37 mouse cellular contexts compared by ENCODE assay signal in genomic region chr13:3771221-3771620, GRCm38 (mm10). TPM values are rescaled to one million over a fixed set of nuclear protein-coding genes. Genes with fewer than 3 reads are reported as not detected.
DNase-seq lines count a peak whose midpoint lies in the region; ATAC-seq and TF ChIP-seq lines count a peak whose summit lies in the region.
"Had no signal": no experiment of that assay in that cellular context is flagged by ENCODE, and none has a peak within 500 bp of the region (broad histone marks: within the 10 kb centered on the region; RNA-seq: fewer than 3 reads in every experiment).

No protein-coding gene starts in this region.

- H3K9ac ChIP-seq in embryonic facial prominence, embryonic 12.5 days = no peak overlapping the region
- H3K9ac ChIP-seq in lung, embryonic 15.5 days = no peak overlapping the region
- H3K9ac ChIP-seq: heart, embryonic 12.5 days; hindbrain, embryonic 14.5 days; kidney, embryonic 15.5 days; liver, embryonic 15.5 days; midbrain, embryonic 13.5 days had no signal

- no peaks in the 10 kb centered on the region for H3K9me3 ChIP-seq in embryonic facial prominence, embryonic 12.5 days
- no peaks in the 10 kb centered on the region for H3K9me3 ChIP-seq in embryonic facial prominence, embryonic 10.5 days
- no peaks in the 10 kb centered on the region for H3K9me3 ChIP-seq in lung, embryonic 15.5 days
- H3K9me3 ChIP-seq: heart, embryonic 12.5 days; kidney, embryonic 15.5 days; liver, embryonic 15.5 days; midbrain, embryonic 13.5 days had no signal

- 90% methylated on average over 5 of the region's 5 CpGs for WGBS in embryonic facial prominence, embryonic 12.5 days
- 90% methylated on average over 5 of the region's 5 CpGs for WGBS in embryonic facial prominence, embryonic 10.5 days
- 96% methylated on average over 5 of the region's 5 CpGs for WGBS in lung, embryonic 15.5 days
- 79% methylated on average over 5 of the region's 5 CpGs for WGBS in thymus, adult 2 months

- peaks cover 16% of the 10 kb centered on the region; the same call in 1 of the 2 replicates for H3K4me1 ChIP-seq in embryonic facial prominence, embryonic 12.5 days
- H3K4me1 ChIP-seq in embryonic facial prominence, embryonic 10.5 days = peaks cover 5% of the 10 kb centered on the region
- peaks cover 32% of the 10 kb centered on the region for H3K4me1 ChIP-seq in lung, embryonic 15.5 days
- no peaks in the 10 kb centered on the region for H3K4me1 ChIP-seq in thymus, adult 2 months (replicated peaks; ENCODE audit: control insufficient read depth, insufficient read depth, low read length)
- H3K4me1 ChIP-seq: midbrain, embryonic 13.5 days had no signal

- H3K36me3 ChIP-seq in embryonic facial prominence, embryonic 12.5 days = no peaks in the 10 kb centered on the region
- no peaks in the 10 kb centered on the region for H3K36me3 ChIP-seq in embryonic facial prominence, embryonic 10.5 days (replicated peaks)
- H3K36me3 ChIP-seq in lung, embryonic 15.5 days = no peaks in the 10 kb centered on the region
- H3K36me3 ChIP-seq in thymus, adult 2 months (ENCODE audit: control insufficient read depth, insufficient read depth, low read length) = no peaks in the 10 kb centered on the region
- H3K36me3 ChIP-seq: heart, embryonic 12.5 days; kidney, embryonic 15.5 days; liver, embryonic 15.5 days; midbrain, embryonic 13.5 days had no signal

- H3K27me3 ChIP-seq in embryonic facial prominence, embryonic 12.5 days = no peaks in the 10 kb centered on the region
- no peaks in the 10 kb centered on the region for H3K27me3 ChIP-seq in embryonic facial prominence, embryonic 10.5 days (replicated peaks; ENCODE audit: low read depth, poor library complexity, severe bottlenecking)
- no peaks in the 10 kb centered on the region for H3K27me3 ChIP-seq in lung, embryonic 15.5 days
- no peaks in the 10 kb centered on the region for H3K27me3 ChIP-seq in thymus, adult 2 months (ENCODE audit: control insufficient read depth, insufficient read depth, low read length)
- H3K27me3 ChIP-seq: CH12.LX; heart, embryonic 12.5 days; kidney, embryonic 15.5 days; liver, embryonic 15.5 days; midbrain, embryonic 13.5 days had no signal

- no peak for ATAC-seq in embryonic facial prominence, embryonic 12.5 days (ENCODE audit: insufficient number of reproducible peaks, insufficient read depth, low FRiP score, low TSS enrichment)
- ATAC-seq in lung, embryonic 15.5 days (ENCODE audit: borderline replicate concordance, extremely low read depth, low FRiP score, low TSS enrichment) = no peak
- ATAC-seq: midbrain, embryonic 13.5 days had no signal

- TF ChIP-seq CTCF in thymus, adult 2 months (IDR thresholded peaks at IDR 0.05; ENCODE audit: borderline replicate concordance, control insufficient read depth, extremely low read depth, insufficient read depth, low read length, poor library complexity) = no peak

- TF ChIP-seq POLR2A in thymus, adult 2 months (IDR thresholded peaks at IDR 0.05; ENCODE audit: control insufficient read depth, extremely low read depth, insufficient read depth, low read length, poor library complexity) = no peak

- no peak overlapping the region for H3K4me3 ChIP-seq in embryonic facial prominence, embryonic 12.5 days
- no peak overlapping the region for H3K4me3 ChIP-seq in embryonic facial prominence, embryonic 10.5 days
- no peak overlapping the region for H3K4me3 ChIP-seq in lung, embryonic 15.5 days
- no peak overlapping the region for H3K4me3 ChIP-seq in thymus, adult 2 months (ENCODE audit: control insufficient read depth, insufficient read depth, low read length)
- H3K4me3 ChIP-seq: heart, adult 2 months; heart, embryonic 12.5 days; kidney, embryonic 15.5 days; left cerebral cortex, adult 2 months; liver, embryonic 15.5 days; midbrain, embryonic 13.5 days had no signal

- no peak for DNase-seq in embryonic facial prominence, embryonic 10.5 days (ENCODE audit: low spot score)
- no peak for DNase-seq in lung, postnatal 4 days
- no peak for DNase-seq in thymus, adult 2 months
- DNase-seq in thymus, postnatal 10 days (ENCODE audit: low spot score in 2 of 2) = no peak
- no peak for DNase-seq in adrenal gland, postnatal 4 days (ENCODE audit: low spot score in 2 of 2)
- DNase-seq in right cerebral cortex, postnatal 36 days (ENCODE audit: low spot score in 2 of 2) = no peak
- DNase-seq: adrenal gland, adult 8-10 months; cerebellum, adult 11 months; cerebellum, adult 9-10 months; cerebellum, postnatal 36 days; embryo, embryonic 11 days; gastrocnemius, postnatal 25 days; heart, adult 2 months; kidney, adult 18-20 months; kidney, postnatal 25 days; lung, postnatal 36 days had no signal

- H3K27ac ChIP-seq in embryonic facial prominence, embryonic 12.5 days = peak overlapping the region; percentile 80
- no peak overlapping the region for H3K27ac ChIP-seq in embryonic facial prominence, embryonic 10.5 days (replicated peaks)
- H3K27ac ChIP-seq in lung, embryonic 15.5 days = peak overlapping the region; percentile 71
- peak overlapping the region; percentile 40 for H3K27ac ChIP-seq in thymus, adult 2 months (ENCODE audit: control insufficient read depth, insufficient read depth, low read length)
- H3K27ac ChIP-seq: heart, adult 2 months; hindbrain, embryonic 14.5 days; kidney, embryonic 15.5 days; liver, embryonic 15.5 days; midbrain, embryonic 13.5 days had no signal

- H3K4me2 ChIP-seq in embryonic facial prominence, embryonic 12.5 days (replicated peaks) = no peak overlapping the region
- H3K4me2 ChIP-seq in lung, embryonic 15.5 days = no peak overlapping the region
- H3K4me2 ChIP-seq: heart, embryonic 12.5 days; hindbrain, embryonic 14.5 days; kidney, embryonic 15.5 days; liver, embryonic 15.5 days; midbrain, embryonic 13.5 days had no signal

RNA-seq across cellular contexts. Expression of gene Calml3, which starts 32.9 kb away (rescaled TPM):
- 0.41 and 0.61 TPM in 2 replicates for polyA plus RNA-seq in embryonic facial prominence, embryonic 12.5 days (2016; fragmentation: Nextera tagmentation; extraction: Ambion mirVana)
- not detected in 2 replicates for polyA plus RNA-seq in embryonic facial prominence, embryonic 10.5 days (2016; fragmentation: Nextera tagmentation; extraction: Ambion mirVana)
- 0.10 TPM in 1 of 2 replicates, not detected in the other for polyA plus RNA-seq in lung, embryonic 15.5 days (2015; fragmentation: Nextera tagmentation; extraction: Ambion mirVana)
- 3.5 and 4.9 TPM in 2 replicates for polyA plus RNA-seq in thymus, adult 2 months (2012; rRNA removed)
- not detected for total RNA-seq in adrenal gland, postnatal 4 days (2021)
- total RNA-seq: CH12.LX; ES-E14; gastrocnemius, postnatal 25 days; heart, adult 2 months; hematopoietic stem cell, adult 5-6 weeks; layer of hippocampus, adult 18-20 months; layer of hippocampus, postnatal 14 days; left cerebral cortex, adult 2 months; left cerebral cortex, postnatal 36 days; liver, adult 2 months; megakaryocyte-erythroid progenitor cell, adult 5-6 weeks; monocyte, adult 5-6 weeks had no signal
- polyA plus RNA-seq: forebrain, embryonic 14.5 days; heart, embryonic 12.5 days; heart, postnatal 0 days; hindbrain, embryonic 14.5 days; liver, adult 2 months; liver, embryonic 15.5 days; midbrain, embryonic 13.5 days; neural tube, embryonic 14.5 days; small intestine, adult 2 months had no signal
